Mouse (Mus musculus): ENCODE data around the gene Ppp1r8.

Ppp1r8 gene

DNA sequence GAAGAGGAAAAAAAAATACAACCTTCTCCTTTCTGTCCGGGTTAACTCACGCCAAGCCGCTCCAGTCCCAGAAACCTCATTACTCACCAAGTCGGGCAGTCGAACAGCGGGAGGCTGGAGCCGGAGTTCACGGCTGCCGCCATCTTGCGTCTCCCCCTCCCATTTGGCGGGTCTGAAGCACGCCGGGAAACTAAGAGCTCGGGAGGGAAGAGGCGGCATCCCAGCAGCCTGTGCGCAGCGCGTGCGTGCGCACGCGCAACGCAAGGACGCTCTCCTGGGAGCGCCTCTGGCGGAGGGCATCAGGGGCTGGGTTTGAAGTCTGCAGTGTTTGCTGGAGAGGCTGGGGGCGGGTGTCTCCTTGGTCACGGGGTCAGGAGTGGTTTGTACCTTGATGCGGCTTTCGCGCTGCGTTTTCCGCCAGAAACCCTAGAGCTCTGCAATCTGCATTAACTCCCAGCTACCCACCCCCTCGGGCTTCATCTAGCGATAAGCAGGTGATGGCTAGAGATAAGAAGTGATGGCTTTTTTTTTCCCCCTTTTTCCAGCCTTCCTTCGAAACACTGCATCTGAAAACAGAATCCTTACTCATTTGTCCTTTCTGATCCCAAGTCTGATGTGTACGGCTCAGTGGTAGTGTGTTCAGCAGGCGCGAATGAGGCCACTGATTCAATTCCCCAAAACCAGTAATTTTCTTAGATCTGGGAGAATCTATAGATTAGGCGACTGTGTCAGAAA, at the start of gene Ppp1r8:
Gene Ppp1r8, minus strand, starts transcription at position 200 of the 735 bp plus-strand sequence.
- peak; percentile 97 for DNase-seq (ENCODE audit: low read depth)

- DNase-seq (ENCODE audit: low read depth) = peak; percentile 75
These were observed 41.9 kb upstream of the Ppp1r8 start for GRCm38 (mm10) chr4:132884844-132885374.

DNA sequence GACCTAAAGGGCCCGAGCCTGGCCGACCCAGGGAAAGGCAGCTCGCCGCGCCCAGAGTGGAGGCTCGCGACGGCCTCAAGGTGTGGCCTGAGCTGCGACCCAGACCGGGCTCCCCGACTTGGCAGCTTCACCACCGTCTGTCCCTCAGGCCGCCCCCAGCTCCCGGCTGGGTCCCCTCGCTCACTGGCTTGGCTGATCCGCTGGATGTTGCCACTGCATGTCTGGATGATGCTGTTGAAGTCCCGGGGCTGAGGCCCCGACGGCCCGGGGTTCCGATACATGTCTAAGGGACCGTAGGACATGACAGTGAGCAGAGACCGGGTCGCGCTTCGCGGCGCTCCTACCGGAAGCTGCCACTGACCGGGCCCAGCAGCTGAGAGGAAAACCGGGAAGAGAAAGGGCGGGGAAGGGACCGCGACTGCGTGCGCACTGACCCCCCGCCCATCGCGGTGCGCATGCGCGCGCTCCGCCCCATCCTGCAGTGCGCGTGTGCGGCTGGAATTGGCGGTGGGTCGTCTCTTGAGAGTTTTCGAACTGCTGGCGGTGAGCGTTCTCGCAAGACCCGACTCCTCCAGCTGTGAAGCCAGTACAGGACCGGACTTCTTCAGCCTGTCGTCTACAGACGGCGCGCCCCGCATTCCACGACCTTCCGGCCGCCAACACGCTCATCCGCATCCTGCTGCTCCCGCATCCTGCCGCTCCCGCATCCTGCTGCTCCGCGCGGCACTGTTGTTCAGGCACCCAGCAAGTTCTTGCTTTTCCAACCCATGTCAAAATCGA, 41.3 kb upstream of the Ppp1r8 start, which contains the start of gene Stx12:
Gene Stx12, minus strand, starts transcription at position 446 of the 780 bp plus-strand sequence.
- DNase-seq (ENCODE audit: low read depth) = peak; percentile 87

DNA sequence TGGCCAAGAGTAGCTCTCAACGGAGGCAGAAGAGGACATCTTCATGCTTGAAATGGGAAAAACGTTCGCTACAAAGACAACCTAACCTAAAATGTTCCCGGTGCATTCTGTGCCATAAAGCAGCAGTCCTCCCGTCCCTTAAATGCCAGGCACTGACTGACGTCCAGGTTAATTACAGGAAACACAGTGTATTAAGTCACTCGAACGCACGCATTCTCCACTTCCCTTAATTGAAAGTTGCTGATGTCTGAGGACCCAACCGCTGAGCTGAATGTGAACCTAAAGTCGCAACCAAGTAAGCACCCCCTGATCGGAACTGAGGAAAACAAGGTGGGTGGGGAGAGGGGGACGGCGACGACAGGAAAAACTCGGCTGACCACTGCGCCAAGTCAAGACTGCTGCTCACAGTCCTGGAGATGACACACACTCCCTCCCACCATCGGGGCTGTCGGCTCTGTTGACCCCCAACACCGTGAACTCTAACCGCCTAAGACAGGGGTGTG, 40.6 kb upstream of the Ppp1r8 start:
- peak; percentile 67 for DNase-seq (ENCODE audit: low read depth)

DNA sequence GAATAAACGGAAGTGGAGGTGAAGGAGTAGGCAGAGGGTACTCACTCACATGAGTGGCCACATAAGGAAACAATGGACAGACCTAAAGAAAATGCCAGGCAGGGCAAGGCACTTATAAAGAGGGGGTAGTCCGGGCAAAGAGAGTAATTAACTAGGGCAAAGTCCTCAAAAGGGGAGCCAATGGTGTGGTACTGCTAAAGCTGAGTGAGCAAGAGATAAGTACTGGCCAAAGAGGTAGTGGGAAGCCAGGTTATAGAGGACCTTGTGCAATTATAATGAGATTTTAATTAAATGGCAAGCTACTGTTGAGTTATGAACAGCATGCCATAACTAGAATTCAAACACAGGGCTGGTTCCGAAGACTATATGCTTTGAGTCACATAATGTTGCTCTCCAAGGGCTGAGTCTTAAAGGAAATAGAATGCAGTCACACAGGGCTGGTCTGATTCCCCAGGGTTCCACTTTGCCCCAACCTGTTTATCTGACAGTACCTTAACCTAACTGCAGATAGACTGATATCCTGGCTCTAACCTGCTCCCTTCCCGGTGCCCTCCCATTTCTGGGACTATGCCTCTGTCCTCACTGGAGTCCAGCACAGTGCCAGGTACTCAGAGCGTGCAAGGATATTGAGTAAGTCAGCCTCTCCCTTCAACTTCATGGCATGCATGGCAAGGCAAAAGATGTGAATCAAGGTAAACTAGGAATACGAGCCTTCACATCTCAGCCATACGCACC, 31.6 kb upstream of the Ppp1r8 start:
- DNase-seq (ENCODE audit: low read depth) = no peak

- peak; percentile 42 for DNase-seq (ENCODE audit: low read depth)
These were observed 30.8 kb upstream of the Ppp1r8 start for GRCm38 (mm10) chr4:132873481-132874362.

DNA sequence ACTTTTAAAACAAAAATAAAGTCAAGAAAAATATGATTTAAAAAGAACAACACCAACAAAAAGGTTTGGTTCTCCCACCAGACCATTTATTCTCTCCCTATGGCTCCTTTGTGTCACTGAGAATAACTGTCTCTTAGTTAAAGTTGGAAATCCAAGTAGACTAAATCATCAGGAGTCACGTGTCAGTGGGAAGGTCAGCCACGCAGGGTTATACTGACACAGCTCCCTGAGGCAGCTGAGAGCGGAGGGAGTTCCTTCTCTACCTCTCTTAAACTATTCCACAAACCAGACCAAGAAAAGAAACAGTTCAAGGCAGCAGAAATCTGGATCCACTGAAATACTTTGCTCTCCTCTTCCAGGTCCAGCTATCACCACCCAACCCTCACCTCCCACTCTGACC, 28.1 kb upstream of the Ppp1r8 start:
- DNase-seq (ENCODE audit: low read depth) = no peak

- DNase-seq (ENCODE audit: low read depth) = peak; percentile 52
These were observed 21.9 kb upstream of the Ppp1r8 start for GRCm38 (mm10) chr4:132864856-132865255.

- DNase-seq (ENCODE audit: low read depth) = no peak
These were observed 20.0 kb upstream of the Ppp1r8 start for GRCm38 (mm10) chr4:132863012-132863411.

DNA sequence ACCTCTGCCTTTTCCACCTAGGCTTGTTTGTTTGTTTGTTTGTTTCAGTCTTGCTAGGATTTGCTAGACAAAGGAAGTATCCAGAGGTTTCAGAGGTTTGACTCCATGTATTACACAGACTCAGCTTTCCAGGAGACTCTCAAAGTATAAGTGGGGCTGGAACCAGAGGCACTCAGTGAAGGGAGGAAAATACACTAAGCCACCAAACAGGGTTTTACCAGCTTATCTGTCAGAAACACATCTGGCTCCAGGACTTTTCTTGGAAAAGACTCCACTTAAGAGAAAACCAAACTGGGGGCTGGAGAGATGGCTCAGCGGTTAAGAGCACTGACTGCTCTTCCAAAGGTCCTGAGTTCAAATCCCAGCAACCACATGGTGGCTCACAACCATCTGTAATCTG, 17.9 kb upstream of the Ppp1r8 start:
- no peak for DNase-seq (ENCODE audit: low read depth)

GRCm38 (mm10) chr4:132843705-132844071, 719 bp upstream of the Ppp1r8 start:
- DNase-seq (ENCODE audit: low read depth) = peak; percentile 11

- DNase-seq (ENCODE audit: low read depth) = peak; percentile 62
These were observed 575 bp downstream of the Ppp1r8 start for GRCm38 (mm10) chr4:132842281-132842906.

DNA sequence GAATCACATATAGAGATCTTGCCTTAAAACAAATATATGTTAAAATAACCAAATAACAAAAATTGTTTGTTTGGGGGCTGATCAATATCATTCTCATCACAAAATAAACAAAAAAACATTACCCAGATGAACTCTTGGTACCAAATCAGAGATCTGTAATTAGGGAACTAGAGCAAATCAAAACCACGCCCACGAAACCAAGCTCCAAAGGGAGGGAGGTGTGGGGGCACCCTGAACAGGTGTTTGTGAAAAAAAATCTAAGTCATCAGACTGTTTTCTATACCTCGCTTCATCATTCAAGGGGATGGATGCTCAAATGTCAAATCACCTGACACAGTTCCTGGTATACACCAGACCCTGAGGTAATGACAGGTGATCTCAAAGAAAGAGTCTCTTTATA, 1.5 kb downstream of the Ppp1r8 start:
- DNase-seq (ENCODE audit: low read depth) = no peak

GRCm38 (mm10) chr4:132823614-132824366, 19.2 kb downstream of the Ppp1r8 start:
- DNase-seq (ENCODE audit: low read depth) = peak; percentile 87

- no peak for DNase-seq (ENCODE audit: low read depth)
These were observed 24.5 kb downstream of the Ppp1r8 start for GRCm38 (mm10) chr4:132818442-132818841.

DNA sequence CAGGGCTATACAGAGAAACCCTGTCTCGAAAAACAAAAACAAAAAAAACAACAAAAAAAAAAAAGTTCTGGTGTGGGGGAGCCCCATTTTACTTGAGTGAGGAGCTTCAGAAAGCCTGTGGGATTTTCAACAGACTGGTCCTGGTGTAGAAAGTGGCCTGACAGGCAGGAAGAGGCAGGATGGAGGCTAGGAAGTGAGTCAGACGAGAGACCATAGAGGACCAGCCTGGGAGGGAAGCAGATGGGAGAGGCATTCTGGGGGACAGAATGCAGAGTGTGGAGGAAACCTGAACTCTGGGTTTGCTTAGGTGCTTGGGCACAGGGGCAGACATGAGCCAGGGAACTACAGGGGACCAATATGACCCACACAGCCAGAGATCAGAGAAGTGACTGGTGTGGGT, 26.1 kb downstream of the Ppp1r8 start:
- DNase-seq (ENCODE audit: low read depth) = peak; percentile 78

- peak; percentile 64 for DNase-seq (ENCODE audit: low read depth)
These were observed 26.6 kb downstream of the Ppp1r8 start for GRCm38 (mm10) chr4:132816404-132816803.

- no peak for DNase-seq (ENCODE audit: low read depth)
These were observed 33.3 kb downstream of the Ppp1r8 start for GRCm38 (mm10) chr4:132809621-132810020.

DNA sequence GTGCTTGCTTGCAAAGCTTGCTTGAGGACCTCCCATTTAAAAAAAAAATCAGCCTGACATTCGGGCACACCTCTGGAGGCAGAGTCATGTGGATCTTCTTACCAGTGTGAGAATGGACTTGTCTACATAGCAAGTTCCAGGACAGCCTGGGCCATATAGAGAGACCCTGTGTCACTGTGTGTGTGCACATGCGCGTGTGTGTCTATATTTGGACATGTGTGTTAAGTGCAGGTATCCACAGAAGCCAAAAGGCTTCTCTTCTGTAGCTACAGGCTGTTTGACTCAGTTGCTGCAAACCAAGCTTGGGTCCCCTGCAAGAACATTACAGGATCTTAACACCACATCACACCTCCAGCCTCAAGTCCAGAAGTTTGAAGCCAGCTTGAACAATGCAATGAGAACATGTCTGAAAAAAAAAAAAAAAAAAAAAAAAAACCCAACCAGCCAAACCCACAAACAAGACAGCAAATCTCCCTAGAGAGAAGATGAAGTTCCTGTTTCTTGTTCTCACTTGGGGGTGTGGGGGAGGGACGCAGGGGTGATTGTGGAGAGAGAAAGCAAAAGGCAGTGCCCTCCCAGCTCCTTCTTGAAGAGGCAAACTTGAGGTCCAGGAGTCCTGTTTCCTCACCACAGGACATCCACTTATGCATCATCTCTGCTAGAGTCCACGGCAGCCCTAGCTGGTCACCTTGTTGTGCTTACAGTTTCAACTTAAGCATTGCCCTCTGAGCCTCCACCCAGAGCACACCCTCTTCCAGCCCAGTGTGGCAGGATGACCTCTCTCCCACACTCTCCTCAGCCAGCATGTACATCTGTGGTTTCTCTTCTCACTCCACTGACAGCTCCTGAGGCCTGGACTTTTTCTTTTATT, 35.0 kb downstream of the Ppp1r8 start:
- DNase-seq (ENCODE audit: low read depth) = peak; percentile 75

Measured in 416B (cell line).